Mouse (Mus musculus) limb, embryonic 14.5 days (tissue): ENCODE measurements around the gene Papolg. TPM values are rescaled to one million over a fixed set of nuclear protein-coding genes. Genes with fewer than 3 reads are reported as not detected.

Experiments used
- ATAC-seq: fragments of 200-750 bp; cut with Nextera tagmentation; 2 replicates; pipeline ENCODE4 v1.8.0; 2017; ENCODE audit warnings: low read depth, moderate number of reproducible peaks, moderate TSS enrichment; ENCODE audit not compliant: low FRiP score
- DNase-seq: peaks from one replicate; pipeline ENCODE4 v3.0.0-alpha.2; 2015; ENCODE audit warnings: low spot score
- H3K27ac ChIP-seq: fragments of 300-500 bp; sonication (generic); replicated peaks from 2 replicates; pipeline ENCODE4 v1.5.1; 2014; ENCODE audit warnings: low read depth, mild to moderate bottlenecking, low read length, moderate library complexity, mixed read lengths
- H3K27me3 ChIP-seq: fragments of 300-500 bp; sonication (generic); 2 replicates; pipeline ENCODE4 v1.6.1; 2014; ENCODE audit warnings: low read length, mixed read lengths; ENCODE audit not compliant: control insufficient read depth, insufficient read depth
- H3K36me3 ChIP-seq: fragments of 300-500 bp; sonication (generic); 2 replicates; pipeline ENCODE4 v1.6.1; 2014; ENCODE audit warnings: mild to moderate bottlenecking, low read length, moderate library complexity, mixed read lengths; ENCODE audit not compliant: control insufficient read depth, insufficient read depth
- H3K4me1 ChIP-seq: fragments of 300-500 bp; sonication (generic); 2 replicates; pipeline ENCODE4 v1.6.1; 2014; ENCODE audit warnings: antibody characterized with exemption, low read length, mixed read lengths; ENCODE audit not compliant: control insufficient read depth, insufficient read depth
- H3K4me2 ChIP-seq: fragments of 300-500 bp; sonication (generic); replicated peaks from 2 replicates; pipeline ENCODE4 v1.6.1; 2014; ENCODE audit warnings: low read depth, mild to moderate bottlenecking, low read length, moderate library complexity; ENCODE audit not compliant: severe bottlenecking
- H3K4me3 ChIP-seq: fragments of 300-500 bp; sonication (generic); replicated peaks from 2 replicates; pipeline ENCODE4 v1.5.1; 2014; ENCODE audit warnings: low read length
- H3K9ac ChIP-seq: fragments of 300-500 bp; sonication (generic); 2 replicates; pipeline ENCODE4 v1.6.1; 2014; ENCODE audit warnings: mild to moderate bottlenecking, low read depth, low read length, moderate library complexity; ENCODE audit not compliant: severe bottlenecking
- H3K9me3 ChIP-seq: fragments of 300-500 bp; sonication (generic); 2 replicates; pipeline ENCODE4 v1.6.1; 2016; ENCODE audit warnings: low read length; ENCODE audit not compliant: control insufficient read depth
- POLR2A ChIP-seq: fragments of 200-500 bp; IDR thresholded peaks from 2 replicates; pipeline ENCODE4 v1.8.0; 2012; ENCODE audit warnings: inconsistent platforms, mild to moderate bottlenecking, moderate library complexity, borderline replicate concordance; ENCODE audit not compliant: insufficient read depth, insufficient read length; ENCODE audit errors: extremely low read depth
- WGBS: fragments of 180-500 bp; shearing (Covaris S2); extraction: QIAGEN DNeasy Blood & Tissue Kit; methylation state at CpG from one replicate; pipeline ENCODE4 v1.1.7; 2014; 5-methylcytosine and 5-hydroxymethylcytosine counted together
- polyA plus RNA-seq, 2 experiments: library from polyadenylated mRNA; depleted of rRNA in 1 of 2; stranded (reverse) in 1 of 2; unstranded in 1 of 2; fragments of >200 nt; fragmentation: Nextera tagmentation in 1 of 2; extraction: Ambion mirVana in 1 of 2; gene quantifications; 2 replicates each; pipeline versions ENCODE4 v1.2.1 to v1.2.3; 2012 to 2014

Papolg gene
- polyA plus RNA-seq, 2 experiments: 12.3 to 14.2 TPM

GRCm38 (mm10) chr11:23855182-23855802, 39.8 kb downstream of the Papolg start:
- DNase-seq (peak; percentile 75), ATAC-seq (peak; percentile 57; the same call in 1 of the 2 replicates)
- no peak overlapping the region for H3K27ac ChIP-seq
- H3K36me3 ChIP-seq: peaks cover 37% of the 10 kb centered on the region
- no peaks in the 10 kb centered on the region for H3K4me1 ChIP-seq
- TF ChIP-seq POLR2A: no peak
- H3K4me3 ChIP-seq: no peak overlapping the region
- 12% methylated on average over 3 of the region's 3 CpGs for WGBS
- no peaks in the 10 kb centered on the region for H3K27me3 ChIP-seq
- no peaks in the 10 kb centered on the region for H3K9me3 ChIP-seq
- H3K4me2 ChIP-seq: no peak overlapping the region
- H3K9ac ChIP-seq: no peak overlapping the region

GRCm38 (mm10) chr11:23853306-23853705, 41.7 kb downstream of the Papolg start:
- no peaks in the 10 kb centered on the region for H3K9me3 ChIP-seq
- TF ChIP-seq POLR2A: no peak
- no peaks in the 10 kb centered on the region for H3K27me3 ChIP-seq
- ATAC-seq (no peak), DNase-seq (no peak)
- H3K9ac ChIP-seq: no peak overlapping the region
- H3K4me1 ChIP-seq: no peaks in the 10 kb centered on the region
- WGBS: 72% methylated on average over 5 of the region's 5 CpGs
- no peak overlapping the region for H3K4me3 ChIP-seq
- no peak overlapping the region for H3K4me2 ChIP-seq
- peaks cover 18% of the 10 kb centered on the region for H3K36me3 ChIP-seq
- H3K27ac ChIP-seq: no peak overlapping the region

- Histone ChIP-seq H3K4me3 (no peak overlapping the region), H3K27ac (no peak overlapping the region), H3K4me1 (no peaks in the 10 kb centered on the region), H3K36me3 (no peaks in the 10 kb centered on the region), H3K9me3 (no peaks in the 10 kb centered on the region), H3K4me2 (no peak overlapping the region), H3K9ac (no peak overlapping the region), H3K27me3 (no peaks in the 10 kb centered on the region)
- DNase-seq: no peak
- TF ChIP-seq POLR2A: no peak
- no peak for ATAC-seq
- 68% methylated on average over 22 of the region's 22 CpGs for whole genome bisulfite sequencing
These were observed 48.8 kb downstream of the Papolg start for GRCm38 (mm10) chr11:23846016-23846815.

GRCm38 (mm10) chr11:23823244-23823643, 71.8 kb downstream of the Papolg start:
- 76% methylated on average over 3 of the region's 3 CpGs for WGBS
- Histone ChIP-seq H3K9me3 (no peaks in the 10 kb centered on the region), H3K36me3 (no peaks in the 10 kb centered on the region), H3K27ac (no peak overlapping the region), H3K4me2 (no peak overlapping the region), H3K4me3 (no peak overlapping the region), H3K27me3 (no peaks in the 10 kb centered on the region), H3K9ac (no peak overlapping the region), H3K4me1 (no peaks in the 10 kb centered on the region)
- DNase-seq (no peak), ATAC-seq (no peak)
- TF ChIP-seq POLR2A: no peak

- Histone ChIP-seq H3K9ac (no peak overlapping the region), H3K36me3 (no peaks in the 10 kb centered on the region), H3K4me3 (no peak overlapping the region), H3K9me3 (no peaks in the 10 kb centered on the region), H3K27me3 (no peaks in the 10 kb centered on the region), H3K4me2 (no peak overlapping the region), H3K27ac (no peak overlapping the region), H3K4me1 (no peaks in the 10 kb centered on the region)
- DNase-seq (no peak), ATAC-seq (no peak)
- no peak for TF ChIP-seq POLR2A
- 88% methylated on average over 2 of the region's 2 CpGs for WGBS
These were observed 73.4 kb downstream of the Papolg start for GRCm38 (mm10) chr11:23821652-23822051.
